Mouse (Mus musculus) midbrain, embryonic 12.5 days (tissue): ENCODE measurements around the gene Mapk8ip1. TPM values are rescaled to one million over a fixed set of nuclear protein-coding genes. Genes with fewer than 3 reads are reported as not detected.
"Not testable (repeated sequence)": the region's sequence is repeated elsewhere in the genome, so short reads cannot be mapped to it uniquely, and the experiment has no call there.

Experiments
- ATAC-seq: fragments of 200-750 bp; cut with Nextera tagmentation; 2 replicates; pipeline ENCODE4 v1.8.0; 2017; ENCODE audit warnings: low read depth, moderate TSS enrichment, moderate library complexity; ENCODE audit not compliant: low FRiP score
- H3K27ac ChIP-seq: fragments of 300-500 bp; sonication (generic); replicated peaks from 2 replicates; pipeline ENCODE4 v1.5.1; 2016; ENCODE audit warnings: mild to moderate bottlenecking
- H3K27me3 ChIP-seq: fragments of 300-500 bp; sonication (generic); 2 replicates; pipeline ENCODE4 v1.6.1; 2016; ENCODE audit warnings: mild to moderate bottlenecking
- H3K36me3 ChIP-seq: fragments of 300-500 bp; sonication (generic); 2 replicates; pipeline ENCODE4 v1.6.1; 2016
- H3K4me1 ChIP-seq: fragments of 300-500 bp; sonication (generic); 2 replicates; pipeline ENCODE4 v1.6.1; 2016
- H3K4me2 ChIP-seq: fragments of 300-500 bp; sonication (generic); replicated peaks from 2 replicates; pipeline ENCODE4 v1.6.1; 2016; ENCODE audit warnings: mild to moderate bottlenecking, moderate library complexity
- H3K4me3 ChIP-seq: fragments of 300-500 bp; sonication (generic); 2 replicates; pipeline ENCODE4 v1.5.1; 2016; ENCODE audit warnings: mild to moderate bottlenecking
- H3K9ac ChIP-seq: fragments of 300-500 bp; sonication (generic); replicated peaks from 2 replicates; pipeline ENCODE4 v1.6.1; 2016; ENCODE audit warnings: mild to moderate bottlenecking, moderate library complexity
- H3K9me3 ChIP-seq: fragments of 300-500 bp; sonication (generic); 2 replicates; pipeline ENCODE4 v1.6.1; 2016; ENCODE audit warnings: mild to moderate bottlenecking
- WGBS: fragments of 180-500 bp; shearing (Covaris S2); methylation state at CpG from one replicate; pipeline ENCODE4 v1.1.7; 2016; 5-methylcytosine and 5-hydroxymethylcytosine counted together
- polyA plus RNA-seq: library from polyadenylated mRNA; unstranded; fragments of >200 nt; fragmentation: Nextera tagmentation; extraction: Ambion mirVana; gene quantifications from 2 replicates; pipeline ENCODE4 v1.2.1, GENCODE M21; 2016

Gene Mapk8ip1
- polyA plus RNA-seq, 1 experiment from 2014 or later: 105 TPM

GRCm38 (mm10) chr2:92400682-92401081 lies 381 bp downstream of the Mapk8ip1 start:
- Histone ChIP-seq H3K27me3 (no peaks in the 10 kb centered on the region; the same call in 1 of the 2 replicates), H3K4me2 (peak overlapping the region; percentile 89), H3K4me3 (peak overlapping the region; percentile 83), H3K9me3 (no peaks in the 10 kb centered on the region), H3K4me1 (peaks cover 41% of the 10 kb centered on the region), H3K27ac (peak overlapping the region; percentile 61), H3K36me3 (peaks cover 21% of the 10 kb centered on the region), H3K9ac (peak overlapping the region; percentile 96)
- 2% methylated on average over 22 of the region's 22 CpGs for WGBS
- 0 out of 2 replicates have a peak, but pooled peaks have one; percentile 16 for ATAC-seq

GRCm38 (mm10) chr2:92399877-92400276 lies 1.2 kb downstream of the Mapk8ip1 start:
- H3K9ac ChIP-seq: peak overlapping the region; percentile 24; the same call in 1 of the 2 replicates
- H3K4me3 ChIP-seq: peak overlapping the region; percentile 83
- peaks cover 13% of the 10 kb centered on the region for H3K36me3 ChIP-seq
- H3K27me3 ChIP-seq, H3K27ac ChIP-seq, H3K9me3 ChIP-seq, ATAC-seq: not testable (repeated sequence)
- H3K4me2 ChIP-seq: peak overlapping the region; percentile 89
- WGBS: 47% methylated on average over 4 of the region's 4 CpGs
- peaks cover 39% of the 10 kb centered on the region for H3K4me1 ChIP-seq

DNA sequence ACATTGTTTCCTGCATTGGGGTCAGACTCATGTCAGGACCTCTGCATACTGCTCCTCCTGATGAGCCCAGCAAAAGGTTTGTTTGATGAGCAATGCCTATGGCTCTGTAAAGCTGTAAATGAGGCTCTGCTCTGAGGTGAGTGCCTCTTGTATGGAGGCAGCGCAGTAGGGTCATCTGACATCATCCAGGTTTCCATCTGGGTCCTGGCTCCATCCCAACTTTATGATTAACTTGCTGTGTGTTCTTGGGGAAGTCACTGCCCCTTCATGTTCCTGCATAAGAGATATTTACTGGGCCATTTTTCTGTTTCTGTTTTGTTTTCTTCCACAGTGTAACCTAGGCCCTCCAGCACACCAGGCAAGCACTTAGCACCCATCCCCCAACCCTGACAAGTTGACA lies 3.6 kb downstream of the Mapk8ip1 start:
- H3K9ac ChIP-seq: 0 out of 2 replicates have a peak overlapping the region, but pooled peaks have one; percentile 15
- H3K27ac ChIP-seq: no peak overlapping the region
- H3K36me3 ChIP-seq: no peaks in the 10 kb centered on the region
- no peaks in the 10 kb centered on the region for H3K9me3 ChIP-seq
- H3K4me3 ChIP-seq: no peak overlapping the region
- H3K4me1 ChIP-seq: peaks cover 49% of the 10 kb centered on the region
- WGBS: 92% methylated on average over 1 of the region's 1 CpGs
- H3K27me3 ChIP-seq: peaks cover 12% of the 10 kb centered on the region
- H3K4me2 ChIP-seq: no peak overlapping the region
- no peak for ATAC-seq

DNA sequence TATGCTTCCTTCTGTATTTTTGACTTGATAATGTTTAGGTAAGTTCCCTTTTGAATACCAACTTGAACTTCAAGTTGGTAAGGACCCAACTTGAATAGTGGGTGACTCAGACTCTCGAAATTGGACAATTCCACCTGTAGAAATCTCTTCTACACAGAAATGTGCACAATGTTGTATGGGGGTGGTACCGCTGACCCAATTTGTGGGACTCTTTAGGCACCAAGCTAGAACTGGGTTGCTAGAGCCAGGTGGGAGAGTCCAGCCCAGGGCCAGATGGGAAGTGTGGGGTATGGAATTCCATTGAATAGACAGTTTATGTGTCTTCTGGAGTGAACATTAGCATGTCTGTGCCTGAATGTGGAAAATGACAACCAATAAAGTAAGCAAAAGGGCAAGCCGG lies 5.5 kb downstream of the Mapk8ip1 start:
- Histone ChIP-seq H3K27ac (no peak overlapping the region), H3K36me3 (no peaks in the 10 kb centered on the region), H3K4me1 (peaks cover 61% of the 10 kb centered on the region), H3K9ac (no peak overlapping the region), H3K27me3 (peaks cover 12% of the 10 kb centered on the region), H3K4me2 (no peak overlapping the region), H3K4me3 (no peak overlapping the region), H3K9me3 (no peaks in the 10 kb centered on the region)
- no peak for ATAC-seq
- 84% methylated on average over 3 of the region's 3 CpGs for WGBS

GRCm38 (mm10) chr2:92392318-92393264 lies 8.5 kb downstream of the Mapk8ip1 start:
- Histone ChIP-seq H3K4me1 (peaks cover 63% of the 10 kb centered on the region), H3K27ac (peak overlapping the region; percentile 95), H3K27me3 (peaks cover 12% of the 10 kb centered on the region; the same call in 1 of the 2 replicates), H3K4me2 (peak overlapping the region; percentile 92), H3K9ac (peak overlapping the region; percentile 75), H3K9me3 (no peaks in the 10 kb centered on the region), H3K36me3 (no peaks in the 10 kb centered on the region), H3K4me3 (peak overlapping the region; percentile 45)
- WGBS: 4% methylated on average over 26 of the region's 26 CpGs
- ATAC-seq: peak; percentile 7

GRCm38 (mm10) chr2:92391703-92392317 lies 9.3 kb downstream of the Mapk8ip1 start:
- Histone ChIP-seq H3K9me3 (no peaks in the 10 kb centered on the region), H3K36me3 (peaks cover 6% of the 10 kb centered on the region), H3K4me3 (peak overlapping the region; percentile 45), H3K9ac (peak overlapping the region; percentile 75), H3K4me2 (peak overlapping the region; percentile 92), H3K27ac (peak overlapping the region; percentile 95), H3K4me1 (peaks cover 59% of the 10 kb centered on the region), H3K27me3 (peaks cover 12% of the 10 kb centered on the region; the same call in 1 of the 2 replicates)
- WGBS: 24% methylated on average over 11 of the region's 11 CpGs
- ATAC-seq: no peak; the same call in 1 of the 2 replicates

DNA sequence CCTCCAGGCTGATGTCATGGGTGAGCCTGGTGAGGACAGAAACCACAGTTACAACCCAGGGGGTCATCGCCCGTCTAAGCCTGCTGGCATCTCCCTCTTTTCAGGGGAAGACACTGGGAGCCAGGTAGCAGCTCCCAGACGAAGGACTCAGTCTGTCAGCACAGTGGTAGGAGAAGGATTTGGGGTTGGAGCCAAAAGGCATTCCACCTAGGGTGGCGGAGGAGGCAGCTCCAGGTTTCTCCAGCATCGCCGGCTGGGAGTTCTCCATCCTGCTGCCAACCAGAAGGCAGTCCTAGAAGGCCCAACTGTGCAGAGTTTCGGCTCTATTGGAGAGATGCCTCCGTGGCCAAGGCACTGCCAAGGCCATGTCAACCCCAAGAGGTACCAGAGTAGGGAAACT lies 9.9 kb downstream of the Mapk8ip1 start:
- ATAC-seq: no peak
- H3K9ac ChIP-seq: no peak overlapping the region
- peak overlapping the region; percentile 92 for H3K4me2 ChIP-seq
- H3K4me1 ChIP-seq: peaks cover 59% of the 10 kb centered on the region
- H3K9me3 ChIP-seq: no peaks in the 10 kb centered on the region
- 86% methylated on average over 8 of the region's 8 CpGs for WGBS
- H3K27me3 ChIP-seq: peaks cover 12% of the 10 kb centered on the region; the same call in 1 of the 2 replicates
- H3K36me3 ChIP-seq: peaks cover 13% of the 10 kb centered on the region
- H3K4me3 ChIP-seq: peak overlapping the region; percentile 45; the same call in 1 of the 2 replicates
- peak overlapping the region; percentile 95 for H3K27ac ChIP-seq

- 72% methylated on average over 6 of the region's 6 CpGs for WGBS
- no peak for ATAC-seq
- peaks cover 59% of the 10 kb centered on the region for H3K4me1 ChIP-seq
These were observed 10.7 kb downstream of the Mapk8ip1 start for GRCm38 (mm10) chr2:92390206-92390930.

DNA sequence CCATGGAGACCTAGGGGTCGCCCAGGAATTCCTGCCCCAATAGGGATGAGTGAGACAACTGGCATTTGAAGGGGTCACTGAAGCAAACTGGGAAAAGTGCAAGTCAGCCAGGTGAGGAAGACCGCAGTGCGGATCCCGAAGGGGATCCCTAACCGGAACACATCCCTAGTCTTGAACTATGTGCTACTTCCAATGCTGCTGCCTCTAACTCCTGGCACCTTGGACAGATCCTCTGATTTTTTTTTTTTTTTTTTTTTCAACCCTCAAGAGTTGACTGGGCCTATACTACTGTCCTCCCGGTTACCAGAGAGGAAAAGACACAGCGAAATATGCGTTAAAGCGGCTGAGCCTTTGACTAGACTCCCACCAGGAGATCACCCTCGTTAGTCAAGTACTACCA lies 11.4 kb downstream of the Mapk8ip1 start:
- no peaks in the 10 kb centered on the region for H3K9me3 ChIP-seq

More at GRCm38 (mm10) chr2:92390206-92390930, 10.7 kb downstream of the Mapk8ip1 start:
- H3K4me3 ChIP-seq: no peak overlapping the region
- H3K36me3 ChIP-seq: peaks cover 20% of the 10 kb centered on the region
- H3K27ac ChIP-seq: peak overlapping the region; percentile 79
- no peaks in the 10 kb centered on the region for H3K9me3 ChIP-seq
- no peak overlapping the region; the same call in 1 of the 2 replicates for H3K9ac ChIP-seq
- H3K4me2 ChIP-seq: peak overlapping the region; percentile 92
- H3K27me3 ChIP-seq: peaks cover 12% of the 10 kb centered on the region; the same call in 1 of the 2 replicates

DNA sequence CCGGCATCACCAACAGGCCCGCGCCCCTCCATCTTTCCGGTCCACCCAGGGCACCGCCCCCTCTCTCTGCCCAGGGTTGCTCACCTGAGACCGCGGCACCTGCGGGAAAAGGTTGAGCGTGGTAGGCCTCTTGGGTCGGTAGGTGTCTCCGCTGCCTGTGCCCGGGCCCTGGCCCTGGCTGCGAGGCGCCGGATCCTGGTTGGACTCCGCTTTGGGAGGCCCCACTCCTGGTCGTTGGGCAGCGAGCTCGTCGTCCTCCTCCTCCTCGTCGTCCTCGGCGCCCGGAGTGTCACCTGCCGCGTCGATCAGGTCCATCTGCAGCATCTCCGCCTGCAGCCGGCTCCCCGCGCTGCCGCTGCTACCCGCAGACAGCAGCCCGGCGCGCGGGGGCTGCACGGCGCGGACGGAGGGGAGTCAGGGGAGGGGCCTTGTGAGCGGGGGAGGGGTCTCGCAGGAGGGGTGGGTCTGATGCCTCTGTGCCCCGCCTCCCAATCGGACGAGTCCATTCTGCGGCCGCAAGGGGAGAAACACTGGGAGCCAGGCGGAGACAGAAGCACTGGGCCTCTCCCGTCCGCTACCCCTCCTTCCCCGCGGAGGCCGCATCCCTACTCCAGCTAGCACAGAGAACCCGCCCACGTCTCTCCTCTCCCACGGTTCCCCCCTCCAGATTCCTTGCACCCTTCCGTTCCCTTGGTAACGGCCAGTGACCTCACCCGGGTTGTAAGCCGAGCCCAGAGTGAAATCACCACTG lies 12.0 kb downstream of the Mapk8ip1 start:
- H3K4me1 ChIP-seq: peaks cover 58% of the 10 kb centered on the region

More for the DNA sequence above, 11.4 kb downstream of the Mapk8ip1 start:
- H3K4me1 ChIP-seq: peaks cover 59% of the 10 kb centered on the region
- no peak overlapping the region for H3K9ac ChIP-seq
- peaks cover 12% of the 10 kb centered on the region; the same call in 1 of the 2 replicates for H3K27me3 ChIP-seq
- H3K36me3 ChIP-seq: peaks cover 27% of the 10 kb centered on the region
- H3K4me3 ChIP-seq: peak overlapping the region; percentile 80
- peak overlapping the region; percentile 79 for H3K27ac ChIP-seq
- no peak for ATAC-seq
- H3K4me2 ChIP-seq: peak overlapping the region; percentile 92
- WGBS: 2% methylated on average over 10 of the region's 10 CpGs

More for the DNA sequence above, 12.0 kb downstream of the Mapk8ip1 start:
- Histone ChIP-seq H3K27me3 (peaks cover 10% of the 10 kb centered on the region; the same call in 1 of the 2 replicates), H3K9me3 (no peaks in the 10 kb centered on the region), H3K27ac (peak overlapping the region; percentile 79), H3K9ac (peak overlapping the region; percentile 88), H3K4me3 (peak overlapping the region; percentile 80), H3K4me2 (peak overlapping the region; percentile 92), H3K36me3 (peaks cover 33% of the 10 kb centered on the region)
- under 1% methylated on average over 53 of the region's 62 CpGs for WGBS
- peak; percentile 94 for ATAC-seq
